Comparison of ENCODE assay signal across 8 mouse cellular contexts in genomic region chr6:122486297-122487117, GRCm38 (mm10). TPM values are rescaled to one million over a fixed set of nuclear protein-coding genes. Genes with fewer than 3 reads are reported as not detected.
DNase-seq lines count a peak whose midpoint lies in the region; ATAC-seq and TF ChIP-seq lines count a peak whose summit lies in the region.

No protein-coding gene starts in this region.

- peaks cover 2% of the 10 kb centered on the region; the same call in 1 of the 2 replicates for H3K27me3 ChIP-seq in kidney, adult 2 months (replicated peaks; ENCODE audit: control insufficient read depth, insufficient read depth, low read length)
- H3K27me3 ChIP-seq in stomach, postnatal 0 days (ENCODE audit: control insufficient read depth, insufficient read depth, low read length): peaks cover 5% of the 10 kb centered on the region; the same call in 1 of the 2 replicates

- peak; percentile 9 for DNase-seq in kidney, adult 2 months
- DNase-seq in kidney, adult 18-20 months: no peak
- peak; percentile 14 to 36 for DNase-seq in cerebellum, postnatal 36 days
- DNase-seq in frontal cortex, postnatal 14 days (ENCODE audit: low spot score in 2 of 2): peak; percentile 37 to 40
- peak; percentile 37 to 50 for DNase-seq in left cerebral cortex, adult 2 months (ENCODE audit: extremely low spot score in 1 of 2, low spot score in 2 of 2)
- peak; percentile 89 for DNase-seq in mesoderm, embryonic 11.5 days (ENCODE audit: low read depth, low spot score)
- DNase-seq in stomach, postnatal 0 days (ENCODE audit: low spot score): peak; percentile 60
- no peak for DNase-seq in gastrocnemius, postnatal 25 days

- no peaks in the 10 kb centered on the region for H3K4me1 ChIP-seq in kidney, adult 2 months (ENCODE audit: control insufficient read depth, insufficient read depth, low read length)
- H3K4me1 ChIP-seq in stomach, postnatal 0 days (replicated peaks; ENCODE audit: control insufficient read depth, insufficient read depth): 0 out of 2 replicates have a peak, but pooled peaks cover 4% of the 10 kb centered on the region

- TF ChIP-seq EP300 in stomach, postnatal 0 days (optimal IDR thresholded peaks at IDR 0.05): no peak

- peak; percentile 72 for ATAC-seq in stomach, postnatal 0 days (ENCODE audit: low FRiP score, low TSS enrichment)

- no peaks in the 10 kb centered on the region for H3K9me3 ChIP-seq in stomach, postnatal 0 days (ENCODE audit: control insufficient read depth, low read length)

- no peaks in the 10 kb centered on the region for H3K36me3 ChIP-seq in kidney, adult 2 months (ENCODE audit: control insufficient read depth, insufficient read depth, low read length)
- no peaks in the 10 kb centered on the region for H3K36me3 ChIP-seq in stomach, postnatal 0 days (ENCODE audit: control insufficient read depth, insufficient read depth, low read length)

- TF ChIP-seq POLR2A in kidney, adult 2 months (IDR thresholded peaks at IDR 0.05; ENCODE audit: low read depth, low read length): no peak

- WGBS in kidney, adult 2 months: 2% methylated on average over 78 of the region's 111 CpGs
- 1% methylated on average over 58 of the region's 111 CpGs for WGBS in stomach, postnatal 0 days

- peak overlapping the region; percentile 59 for H3K9ac ChIP-seq in stomach, postnatal 0 days (ENCODE audit: low read length)

- no peak overlapping the region for H3K27ac ChIP-seq in kidney, adult 2 months (ENCODE audit: insufficient read depth, low read depth, low read length)
- peak overlapping the region; percentile 70 for H3K27ac ChIP-seq in left cerebral cortex, adult 2 months
- H3K27ac ChIP-seq in stomach, postnatal 0 days (replicated peaks): no peak overlapping the region

- intact Hi-C loops in left cerebral cortex, adult 2 months (cut with DNase I): no loop called here

- peak overlapping the region; percentile 59; the same call in 1 of the 2 replicates for H3K4me3 ChIP-seq in kidney, adult 2 months (ENCODE audit: insufficient read depth, low read depth, low read length)
- peak overlapping the region; percentile 70 for H3K4me3 ChIP-seq in left cerebral cortex, adult 2 months
- peak overlapping the region; percentile 63 for H3K4me3 ChIP-seq in stomach, postnatal 0 days (ENCODE audit: low read depth, low read length)

- no peak for TF ChIP-seq CTCF in kidney, adult 2 months (conservative IDR thresholded peaks at IDR 0.05; ENCODE audit: insufficient read depth, insufficient read length, low read depth, low read length)
- TF ChIP-seq CTCF in left cerebral cortex, adult 2 months (IDR thresholded peaks at IDR 0.05): no peak
- no peak for TF ChIP-seq CTCF in stomach, postnatal 0 days (IDR thresholded peaks at IDR 0.05; ENCODE audit: low read depth)

- peak overlapping the region; percentile 93 for H3K4me2 ChIP-seq in stomach, postnatal 0 days (replicated peaks; ENCODE audit: low read depth)

RNA-seq across cellular contexts. Expression of gene Rimklb, which starts 12.1 kb away (rescaled TPM):
- 0.15 and 0.27 TPM in 2 replicates for polyA plus RNA-seq in kidney, adult 2 months (2012; rRNA removed)
- total RNA-seq in left cerebral cortex, adult 2 months (2021): 10 to 100 TPM; 80.3 to 80.6 TPM
- 1.7 and 2.4 TPM in 2 replicates for polyA plus RNA-seq in stomach, postnatal 0 days (2015; fragmentation: Nextera tagmentation; extraction: Ambion mirVana)
- under 1 TPM; 0.82 to 0.88 TPM for total RNA-seq in gastrocnemius, postnatal 25 days (2021)

RNA-seq across cellular contexts. Expression of gene Mfap5, which starts 19.1 kb away (rescaled TPM):
- polyA plus RNA-seq in kidney, adult 2 months (2012; rRNA removed): 16.8 and 20.5 TPM in 2 replicates
- under 1 TPM; 0.33 to 0.63 TPM for total RNA-seq in left cerebral cortex, adult 2 months (2021)
- 219 and 276 TPM in 2 replicates for polyA plus RNA-seq in stomach, postnatal 0 days (2015; fragmentation: Nextera tagmentation; extraction: Ambion mirVana)
- total RNA-seq in gastrocnemius, postnatal 25 days (2021): 10 to 100 TPM; 51.1 to 85.7 TPM

Comparison
In these comparisons a context has a peak if more than half of its experiments do, and no peak if none do; other contexts are left out.
1. DNase-seq: peak in kidney, adult 2 months (single experiment), cerebellum, postnatal 36 days (2 of 2), frontal cortex, postnatal 14 days (2 of 2), left cerebral cortex, adult 2 months (2 of 2), mesoderm, embryonic 11.5 days (single experiment) and stomach, postnatal 0 days (single experiment); none in kidney, adult 18-20 months (single experiment) and gastrocnemius, postnatal 25 days (single experiment).
2. RNA of gene Rimklb, which starts 12.1 kb away (total RNA-seq): 80.3 to 80.6 TPM in left cerebral cortex, adult 2 months; 0.82 to 0.88 TPM in gastrocnemius, postnatal 25 days; every median in the first group is over 10 times any median in the second.
3. RNA of gene Mfap5, which starts 19.1 kb away (total RNA-seq): 51.1 to 85.7 TPM in gastrocnemius, postnatal 25 days; 0.33 to 0.63 TPM in left cerebral cortex, adult 2 months; every median in the first group is over 10 times any median in the second.
4. Peak in every context shown above with its lines, with median percentiles within 50 percentile points of each other: H3K4me3 ChIP-seq.